Mouse (Mus musculus): ENCODE results near the gene Eif1ad.

GRCm38 (mm10) chr19:5356080-5356479, 10.5 kb upstream of the Eif1ad start:
- TF ChIP-seq CTCF (IDR thresholded peaks at IDR 0.05; ENCODE audit: control insufficient read depth, insufficient read depth, low read length), result no peak
- TF ChIP-seq POLR2A (IDR thresholded peaks at IDR 0.05; ENCODE audit: borderline replicate concordance, control insufficient read depth, low read depth, low read length), result no peak
